Mouse (Mus musculus): Measurements from ENCODE around the gene Mkln1.

Mkln1 gene

DNA sequence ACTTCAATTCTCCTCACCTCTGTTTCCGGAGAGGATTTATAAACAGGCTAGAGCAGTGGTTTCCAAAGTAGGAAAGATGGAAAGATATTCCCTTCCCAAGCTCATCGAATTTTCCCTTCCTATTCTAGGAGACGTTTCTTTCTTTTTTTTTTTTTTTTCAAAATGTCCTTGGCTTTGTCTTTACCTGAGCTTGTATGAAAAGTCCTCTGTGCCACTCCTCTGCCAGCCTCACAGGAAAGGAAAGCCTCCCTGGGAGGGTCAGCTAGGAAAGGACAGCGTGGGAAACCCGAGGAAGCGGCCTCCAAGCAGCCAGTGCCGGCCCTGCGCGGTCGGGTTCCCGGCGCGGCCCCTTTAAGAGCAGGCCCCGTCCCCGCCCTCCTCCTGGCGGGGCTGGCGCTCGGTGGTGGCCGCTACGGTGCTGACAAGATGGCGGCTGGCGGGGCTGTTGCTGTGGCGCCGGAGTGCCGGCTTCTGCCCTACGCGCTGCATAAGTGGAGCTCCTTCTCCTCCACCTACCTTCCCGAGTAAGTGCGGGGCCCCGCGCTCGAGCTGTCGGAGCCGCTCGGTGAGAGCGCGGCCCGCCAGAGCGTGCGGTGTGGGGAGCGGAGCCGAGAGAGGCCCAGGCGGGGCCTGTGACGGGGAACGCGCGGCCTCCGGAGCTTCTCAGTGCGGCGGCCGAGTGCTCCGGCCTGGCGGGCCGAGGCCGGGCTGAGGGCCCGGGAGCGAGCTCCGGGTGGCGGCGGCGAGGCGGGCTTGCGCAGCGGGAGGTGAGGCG, at the start of gene Mkln1:
TSS of gene Mkln1 (plus strand) at position 305 of the 775 bp plus-strand sequence.
- DNase-seq, result peak; percentile 93

DNA sequence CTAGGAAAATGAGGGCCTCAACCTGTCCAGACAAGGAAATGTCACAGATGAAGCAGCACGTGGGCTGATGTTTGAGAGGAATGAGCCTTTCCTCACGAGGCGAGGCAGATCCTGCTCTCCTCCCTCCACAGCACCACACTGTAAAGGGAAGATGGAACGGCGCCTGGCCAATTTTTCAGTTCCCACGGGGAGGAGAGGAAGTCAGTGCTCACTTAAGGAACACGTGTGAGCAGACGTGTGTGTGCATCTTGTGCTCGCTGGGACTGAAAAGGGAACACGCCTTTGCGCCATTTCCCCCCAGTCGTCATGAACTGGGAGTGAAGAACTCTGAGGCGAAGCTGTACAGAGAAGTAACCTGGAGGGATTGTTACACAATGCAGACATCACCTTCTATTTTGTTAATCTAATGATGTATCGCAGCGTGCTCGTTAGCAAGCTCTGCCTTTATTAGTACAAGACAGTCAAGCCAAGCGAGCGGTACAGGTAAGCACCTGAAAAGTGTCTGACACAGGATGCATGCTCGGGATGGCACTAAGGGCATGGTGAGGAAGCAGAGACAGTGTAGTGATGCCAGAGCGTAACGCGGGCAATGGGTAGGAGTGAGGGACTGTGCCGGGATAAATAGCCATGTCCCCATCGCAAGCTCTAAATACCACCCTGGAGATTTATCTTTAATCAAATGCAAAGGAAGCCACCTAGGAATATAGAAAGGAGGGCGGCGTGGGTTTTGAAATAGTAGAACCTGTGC, 41.9 kb upstream of the Mkln1 start:
- DNase-seq, result no peak

DNA sequence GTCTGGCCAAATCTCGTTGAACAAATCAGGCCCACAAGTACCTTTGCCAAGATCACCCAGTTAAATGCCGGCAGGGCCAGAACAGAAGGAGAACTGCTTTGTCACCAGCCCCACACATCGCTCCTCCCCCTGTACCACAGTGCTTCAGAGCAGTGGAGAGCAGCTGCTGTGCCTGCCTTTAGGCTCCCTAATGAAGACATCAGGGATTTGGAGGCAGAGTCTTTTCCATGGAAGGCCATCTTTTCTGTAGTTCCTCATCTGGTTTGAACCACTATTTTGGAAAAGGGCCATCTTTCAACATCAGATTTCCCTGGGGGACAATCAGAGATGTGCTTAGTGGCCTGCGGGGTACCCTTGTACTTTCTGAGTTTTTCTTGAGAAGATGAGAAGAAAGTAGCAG, 41.2 kb upstream of the Mkln1 start:
- peak; percentile 53 for DNase-seq

DNA sequence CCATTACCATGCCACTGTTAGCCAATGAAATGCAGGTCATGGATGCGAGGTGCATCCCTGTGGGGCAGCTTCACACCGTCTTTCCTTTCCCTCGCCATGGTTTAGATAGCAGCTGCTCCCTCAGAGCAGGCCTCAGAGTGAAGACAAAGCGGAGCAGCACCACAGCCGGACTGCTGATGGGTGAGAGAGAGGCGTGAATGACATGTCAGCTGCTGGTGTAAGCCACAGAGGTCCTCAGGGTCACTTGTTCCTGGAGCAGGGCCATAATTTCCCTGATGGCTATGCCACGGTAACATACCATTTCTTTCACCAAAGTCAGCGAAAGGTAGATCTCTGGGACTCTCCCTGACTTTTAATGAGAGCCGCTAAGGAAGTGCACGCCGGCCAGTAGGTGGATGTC, 35.9 kb upstream of the Mkln1 start:
- no peak for DNase-seq

DNA sequence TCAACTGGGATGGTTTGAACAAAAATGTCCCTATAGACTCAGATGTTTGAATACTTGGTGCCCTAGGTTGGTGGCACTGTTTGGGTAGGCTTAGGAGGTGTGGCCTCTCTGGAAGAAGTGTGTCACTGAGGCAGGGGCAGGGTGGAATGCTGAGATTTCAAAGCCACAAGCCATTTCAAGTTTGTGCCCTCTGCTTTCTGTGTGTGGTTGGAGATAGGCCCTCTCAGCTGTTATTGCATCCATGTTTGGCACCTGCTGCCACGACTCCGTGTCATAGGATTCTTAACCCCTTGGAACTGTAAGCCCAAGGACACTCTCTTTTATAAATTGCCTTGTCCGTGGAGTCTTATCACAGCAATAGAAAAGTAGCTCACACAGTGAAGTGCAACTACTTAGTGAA, 34.1 kb upstream of the Mkln1 start:
- no peak for DNase-seq

DNA sequence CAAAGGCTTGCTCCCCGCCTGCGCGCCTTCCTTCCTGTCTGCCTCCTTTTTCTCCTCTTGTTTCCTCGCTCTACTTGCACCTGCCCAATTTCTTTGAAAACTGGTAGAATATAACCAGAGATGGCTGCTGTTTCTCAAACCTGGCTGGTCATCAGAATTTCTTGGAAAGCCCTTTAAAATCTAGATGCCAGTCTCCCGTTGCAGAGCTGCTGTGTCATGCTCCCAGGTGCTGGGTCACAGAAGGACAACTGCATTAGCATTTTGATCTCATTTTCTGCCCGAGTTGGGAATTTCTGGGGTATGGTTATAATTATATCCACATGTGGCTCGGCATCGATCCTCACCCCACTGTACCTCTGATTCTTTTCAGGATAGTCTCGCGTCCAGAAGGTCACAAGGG, 30.6 kb upstream of the Mkln1 start:
- DNase-seq, result no peak

DNA sequence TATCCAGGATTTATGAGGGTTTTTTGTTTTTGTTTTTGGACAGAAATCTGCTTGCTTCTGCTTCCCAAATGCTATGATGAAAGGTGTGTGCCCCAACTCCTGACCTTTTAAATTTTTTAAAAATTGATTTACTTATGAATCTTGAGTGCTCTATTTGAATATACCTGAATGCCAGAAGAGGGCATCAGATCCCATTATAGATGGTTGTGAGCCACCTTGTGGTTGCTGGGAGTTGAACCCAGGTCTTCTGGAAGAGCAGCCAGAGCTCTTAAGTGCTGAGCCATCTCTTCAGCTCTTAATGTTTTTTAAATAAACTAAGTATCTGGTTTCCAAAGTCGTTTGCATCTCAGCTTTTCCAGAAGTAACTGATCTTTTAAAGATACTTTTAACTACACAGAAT, 30.0 kb upstream of the Mkln1 start:
- no peak for DNase-seq

DNA sequence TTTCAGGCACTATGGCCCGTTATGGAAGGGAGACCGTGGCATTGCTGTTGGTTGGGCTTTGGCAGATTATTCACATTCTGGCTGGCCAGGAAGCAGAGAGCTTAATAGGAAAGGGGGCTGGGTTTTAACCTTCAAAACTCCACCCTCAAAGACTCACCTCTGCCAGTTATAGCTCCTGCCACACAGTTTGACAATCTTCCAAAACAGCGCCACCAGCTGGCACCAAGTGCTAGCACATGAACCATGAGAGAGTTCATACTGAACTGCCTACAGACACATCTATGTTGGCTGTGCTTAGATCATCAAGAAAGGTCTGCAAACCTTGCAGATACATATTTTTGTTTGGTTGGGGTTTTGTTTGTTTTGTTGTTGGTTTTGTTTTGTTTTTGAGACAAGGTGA, 28.7 kb upstream of the Mkln1 start:
- peak; percentile 53 for DNase-seq

DNA sequence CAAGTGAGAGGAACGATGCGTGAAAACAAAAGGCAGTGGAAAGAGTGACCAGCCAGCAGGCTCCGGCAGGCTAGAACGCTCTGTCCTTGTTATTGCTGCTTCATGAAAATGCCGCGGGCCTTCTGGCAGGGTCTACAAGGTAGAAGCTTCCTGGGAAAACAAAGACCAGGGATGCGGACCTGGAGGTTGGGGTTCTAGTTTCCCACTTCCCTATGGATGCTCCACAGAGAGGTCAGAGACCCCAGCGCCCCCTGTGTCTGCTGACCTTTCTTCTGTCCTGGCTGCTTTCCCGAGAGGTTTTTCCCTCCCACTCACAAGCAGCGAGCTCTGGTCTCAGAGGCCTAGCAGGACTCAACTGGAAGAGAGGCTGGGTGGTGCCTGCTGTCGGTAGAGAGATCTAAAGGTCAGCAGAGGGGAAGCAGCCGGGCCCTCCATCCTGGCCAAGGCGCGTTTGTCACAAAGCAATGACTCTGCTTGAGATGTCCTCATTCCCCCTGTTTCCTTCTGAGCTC, 27.9 kb upstream of the Mkln1 start:
- DNase-seq, result peak; percentile 62

DNA sequence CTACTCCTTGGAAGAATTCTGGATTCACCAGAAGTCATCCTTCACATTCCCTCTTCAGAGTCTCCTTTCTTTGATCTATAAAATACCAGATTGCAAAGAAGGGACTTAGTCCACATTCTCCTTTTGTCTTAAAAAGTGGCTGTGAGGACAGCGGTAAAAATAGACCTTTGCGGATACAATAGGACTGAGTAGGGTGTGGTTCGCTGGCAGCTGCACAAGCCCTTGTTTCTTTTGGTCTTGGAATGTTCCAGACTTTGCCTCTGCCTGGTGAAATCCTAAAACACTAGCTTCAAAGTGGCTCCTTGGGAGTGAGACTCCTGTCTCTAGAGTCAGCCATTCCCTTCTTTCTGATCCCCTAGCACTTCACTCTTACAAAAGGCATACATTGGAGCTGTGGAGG, 27.4 kb upstream of the Mkln1 start:
- DNase-seq, result peak; percentile 67

DNA sequence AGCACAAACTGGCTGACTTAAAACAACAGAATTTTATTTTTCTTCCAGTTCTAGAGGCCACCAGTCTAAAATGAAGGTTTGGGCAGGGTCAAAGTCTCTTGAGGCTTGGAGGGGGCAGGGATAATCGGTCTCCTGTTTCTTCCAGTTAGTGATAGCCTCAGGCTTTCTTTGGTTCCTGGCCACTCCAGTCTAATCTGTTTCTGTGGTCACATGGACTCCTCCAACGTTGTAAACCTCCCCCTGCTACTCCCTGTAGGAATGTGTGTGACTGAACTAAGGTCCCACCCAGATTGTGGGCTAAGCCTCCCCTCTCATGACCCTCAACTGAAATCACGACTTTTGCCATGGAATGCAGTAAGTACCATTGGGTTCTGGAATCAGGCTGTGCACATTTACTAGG, 25.9 kb upstream of the Mkln1 start:
- DNase-seq, result no peak

DNA sequence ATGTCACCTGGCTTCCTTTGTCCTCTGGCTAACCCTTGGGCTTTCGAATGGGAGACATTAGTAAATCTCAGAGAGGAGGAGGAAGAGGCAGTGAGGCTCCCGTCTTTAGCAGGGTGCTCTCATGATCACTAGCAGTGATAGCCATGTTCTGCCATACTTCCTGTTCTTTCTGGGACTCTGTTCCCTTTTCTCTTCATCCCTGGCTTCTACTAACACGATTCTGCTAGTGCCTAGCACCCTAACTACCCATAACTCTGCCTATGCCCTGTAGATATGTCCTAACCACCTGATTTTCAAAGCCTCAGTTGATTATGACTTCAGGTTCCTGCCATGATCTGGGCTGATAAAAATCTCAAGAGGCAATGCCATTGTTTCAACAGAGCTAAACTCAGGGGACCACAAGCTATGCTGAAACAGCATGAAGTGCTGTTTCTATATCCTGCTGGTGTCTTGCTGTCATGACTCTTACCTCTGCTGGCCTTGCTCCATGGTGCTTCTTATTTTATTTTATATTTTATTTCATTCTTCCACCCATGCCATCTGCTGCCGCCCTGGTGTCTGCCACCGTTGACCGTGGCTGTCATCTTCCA, 25.4 kb upstream of the Mkln1 start:
- no peak for DNase-seq

DNA sequence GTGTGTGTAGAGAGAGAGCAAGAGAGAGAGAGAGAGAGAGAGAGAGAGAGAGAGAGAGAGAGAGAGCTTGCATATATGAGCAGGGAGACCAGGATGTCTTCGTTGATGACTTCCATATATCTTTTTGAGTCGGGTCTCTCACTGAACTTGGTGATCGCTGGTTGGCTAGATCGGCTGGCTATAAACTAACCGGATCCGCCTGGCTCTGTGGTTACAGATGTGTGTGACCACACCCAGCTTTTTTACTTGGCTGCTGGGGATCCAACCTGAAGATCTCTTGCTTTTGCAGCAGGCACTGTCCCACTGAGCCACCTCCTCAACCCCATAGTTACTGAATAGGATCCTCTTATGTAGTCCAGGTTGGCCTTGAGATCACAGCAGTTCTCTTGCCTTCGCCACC, 15.5 kb upstream of the Mkln1 start:
- DNase-seq, result no peak

DNA sequence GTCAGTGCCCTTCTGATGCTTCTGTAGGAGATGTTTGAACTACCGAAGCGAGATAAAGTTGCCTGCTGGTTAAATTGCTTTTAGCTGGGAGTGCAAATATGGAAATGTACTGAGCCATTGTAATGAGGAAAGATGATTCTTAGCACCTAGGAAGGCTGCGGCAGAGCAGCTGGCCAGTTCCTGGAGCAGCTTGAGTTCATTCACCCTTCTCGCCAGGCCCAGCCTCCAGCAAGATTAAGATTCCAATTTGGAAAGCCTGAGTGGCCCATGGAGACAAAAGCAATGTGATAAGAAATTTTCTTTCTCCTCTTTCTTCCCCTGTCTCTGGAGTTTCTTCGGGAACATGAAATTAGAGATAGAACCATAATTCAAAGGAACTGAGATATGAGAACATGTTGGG, 13.7 kb upstream of the Mkln1 start:
- DNase-seq, result no peak

DNA sequence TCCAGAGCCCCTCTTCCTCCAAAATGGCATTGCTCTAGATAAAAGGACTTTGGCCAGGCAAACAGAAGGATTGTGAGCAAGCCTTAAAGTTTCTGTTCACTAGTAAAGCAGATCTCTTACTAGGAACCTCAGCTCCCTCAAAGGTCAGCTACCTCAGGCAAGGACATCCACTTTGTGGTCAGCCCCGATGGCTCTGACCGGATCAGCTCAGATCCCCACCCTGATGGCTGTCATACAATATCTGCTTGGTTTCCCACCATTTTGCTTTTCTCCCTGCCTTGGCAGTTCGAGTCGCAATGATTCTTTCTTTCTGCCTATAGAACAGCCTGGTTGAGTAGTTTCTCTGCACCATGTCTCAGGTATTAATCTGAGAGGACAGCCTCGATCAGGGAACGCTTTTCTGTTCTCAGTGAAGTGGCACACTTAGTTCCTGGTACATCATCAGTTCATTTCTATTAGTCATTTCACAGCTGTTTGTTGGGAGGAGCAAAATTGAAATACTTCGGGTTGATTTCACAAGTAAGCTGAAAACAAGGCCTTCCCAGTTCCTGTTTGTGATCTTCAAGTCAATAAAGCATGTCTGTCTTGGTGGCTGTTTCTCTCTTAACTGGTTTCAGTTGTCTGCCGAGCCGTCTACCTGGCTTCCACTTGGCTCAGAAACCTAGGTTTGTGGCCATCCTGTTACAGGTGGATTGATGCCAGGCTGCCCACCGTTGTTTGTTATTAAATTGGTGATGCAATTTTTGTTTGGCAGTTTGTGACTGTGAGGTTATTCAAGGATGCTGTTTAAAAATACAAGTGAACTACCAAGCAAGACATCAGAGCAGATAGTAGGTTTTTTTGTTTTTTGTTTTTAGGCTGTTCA, 13.0 kb upstream of the Mkln1 start:
- no peak for DNase-seq

DNA sequence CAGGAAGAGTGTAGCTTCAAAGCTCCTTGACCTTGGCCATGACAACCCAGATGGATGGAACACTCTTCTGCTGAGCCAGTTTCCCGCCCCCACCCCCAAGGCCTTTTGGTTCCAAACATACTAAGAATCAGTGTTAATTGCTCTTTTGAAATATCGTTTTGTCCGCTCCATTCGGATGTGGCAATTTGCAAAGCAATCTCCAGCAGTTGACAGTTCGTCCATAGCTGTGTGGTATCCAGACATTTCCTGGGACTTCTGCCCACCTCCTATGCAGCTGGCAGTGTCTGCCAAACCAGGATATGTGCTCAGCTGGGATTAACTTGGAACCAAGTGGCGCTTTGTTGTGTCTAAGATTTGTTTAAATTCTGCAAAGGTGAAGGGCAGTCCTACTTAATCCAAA, 8.8 kb upstream of the Mkln1 start:
- DNase-seq, result peak; percentile 20

DNA sequence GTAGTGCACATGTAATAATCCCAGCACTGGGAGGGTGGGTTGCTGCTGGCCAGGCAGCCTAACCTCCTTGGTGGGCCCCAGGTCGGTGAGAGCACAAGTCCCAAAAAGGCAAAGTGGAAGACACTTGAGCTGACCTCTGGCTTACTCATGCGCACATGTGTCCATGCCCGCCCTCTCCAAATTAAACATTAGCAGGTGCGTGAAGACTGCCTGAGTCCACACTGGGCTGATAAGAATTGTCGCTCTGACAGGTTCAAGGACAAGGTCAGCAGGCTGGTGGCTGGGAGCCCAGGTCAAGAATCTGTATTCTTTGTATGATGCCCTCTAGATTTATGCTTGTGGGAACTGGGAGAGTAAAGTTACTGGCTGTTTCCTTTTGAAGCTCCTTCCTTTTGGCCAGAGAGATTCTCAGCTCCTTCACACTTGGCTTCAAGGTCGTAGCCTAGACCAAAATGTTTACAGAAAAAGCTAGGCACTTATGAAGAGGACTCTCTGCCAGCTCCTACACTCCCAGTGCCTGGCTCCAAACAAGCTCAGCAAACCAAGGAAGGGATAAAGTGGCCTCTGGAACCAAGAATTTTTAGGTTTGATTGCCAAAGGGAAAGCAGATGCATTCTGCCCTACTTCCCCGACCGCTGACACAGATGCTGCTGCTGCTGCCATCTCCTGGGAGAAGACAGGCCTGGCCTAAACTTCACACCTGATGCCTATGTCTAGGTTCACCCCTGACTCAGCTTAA, 8.1 kb upstream of the Mkln1 start:
- DNase-seq, result peak; percentile 60

DNA sequence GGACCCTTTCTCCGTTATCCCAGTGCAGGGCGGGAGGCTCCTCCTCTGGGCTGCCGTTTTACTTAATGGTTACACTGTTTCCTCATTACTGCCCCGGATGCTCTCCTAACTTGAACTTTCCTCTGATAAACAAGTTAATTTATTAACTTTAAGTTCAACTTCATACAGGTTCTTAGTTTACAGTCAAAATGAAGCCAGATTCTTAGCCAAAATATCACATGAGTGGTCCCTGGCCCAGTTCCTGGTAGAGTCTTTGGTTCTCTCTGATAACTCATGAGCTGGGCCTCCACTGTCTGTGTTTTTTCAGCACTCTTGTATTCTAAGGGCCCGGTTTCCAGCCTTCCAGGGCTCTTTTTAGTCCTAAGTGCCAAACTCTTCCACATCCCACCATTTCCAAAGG, 5.7 kb upstream of the Mkln1 start:
- no peak for DNase-seq

DNA sequence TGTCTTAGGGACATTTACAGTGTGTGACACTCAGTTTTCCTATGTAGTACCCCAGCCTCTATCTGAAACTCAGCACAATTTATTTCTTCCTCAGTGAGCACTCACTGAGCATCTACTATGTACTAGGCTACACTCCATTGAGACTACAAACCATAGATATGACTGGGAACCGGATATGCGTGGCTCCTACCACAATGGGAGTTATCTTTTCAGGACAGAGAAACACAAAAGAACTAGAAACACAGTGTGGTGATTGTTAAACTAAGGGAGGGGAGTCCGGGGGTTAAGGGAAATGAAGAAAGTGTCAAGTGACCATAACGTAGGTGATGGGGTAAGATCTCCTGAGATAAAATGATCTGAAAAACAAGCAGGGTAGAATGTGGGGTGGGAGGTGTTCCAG, 2.4 kb upstream of the Mkln1 start:
- DNase-seq, result no peak

DNA sequence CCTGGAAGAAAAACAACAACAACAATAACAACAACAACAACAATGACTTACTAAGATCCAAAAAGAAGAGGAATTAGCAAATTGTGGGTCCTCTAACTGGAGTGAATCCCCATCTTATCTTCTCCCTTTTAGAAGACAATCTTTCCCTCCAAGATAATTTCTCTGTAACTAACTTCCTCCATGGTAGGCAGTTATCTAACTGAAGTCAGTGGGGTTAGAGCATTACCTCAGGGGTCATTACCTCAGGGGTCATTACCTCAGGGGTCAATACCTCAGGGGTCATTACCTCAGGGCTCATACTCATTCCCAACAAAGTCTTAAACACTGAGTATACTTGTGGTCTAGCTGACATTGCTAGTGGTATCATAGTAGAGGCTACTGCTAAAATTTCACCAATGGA, 1.2 kb upstream of the Mkln1 start:
- no peak for DNase-seq

DNA sequence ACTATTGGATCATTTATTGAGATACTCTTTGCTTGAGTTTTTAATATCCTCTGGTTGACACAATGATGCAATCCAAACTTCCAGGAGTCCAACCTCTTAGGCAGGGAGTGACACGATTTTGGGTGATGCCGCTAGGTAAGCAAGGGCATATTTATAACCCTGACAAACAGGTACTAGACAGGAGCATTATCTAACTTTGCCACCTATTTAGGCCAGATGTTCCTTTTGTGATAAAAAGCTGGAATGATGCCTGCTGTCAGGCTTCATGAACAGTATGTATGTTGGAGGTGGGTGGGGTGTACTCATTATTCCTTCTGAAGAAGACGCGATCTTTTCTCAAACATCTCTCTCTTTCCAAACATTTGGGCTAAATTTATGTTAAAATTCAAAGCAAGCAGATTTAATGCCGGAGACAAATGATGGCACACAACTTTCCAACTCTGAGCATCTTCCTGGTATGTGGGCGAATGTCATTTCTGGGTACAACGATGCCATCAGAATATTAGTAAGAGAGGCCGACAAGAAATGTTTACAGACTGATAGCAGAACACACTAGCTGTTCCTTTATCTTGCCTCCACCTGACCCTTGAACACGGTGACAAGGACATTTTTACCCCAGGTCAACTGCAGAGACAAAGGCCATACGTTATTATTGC, 632 bp upstream of the Mkln1 start:
- DNase-seq, result no peak

DNA sequence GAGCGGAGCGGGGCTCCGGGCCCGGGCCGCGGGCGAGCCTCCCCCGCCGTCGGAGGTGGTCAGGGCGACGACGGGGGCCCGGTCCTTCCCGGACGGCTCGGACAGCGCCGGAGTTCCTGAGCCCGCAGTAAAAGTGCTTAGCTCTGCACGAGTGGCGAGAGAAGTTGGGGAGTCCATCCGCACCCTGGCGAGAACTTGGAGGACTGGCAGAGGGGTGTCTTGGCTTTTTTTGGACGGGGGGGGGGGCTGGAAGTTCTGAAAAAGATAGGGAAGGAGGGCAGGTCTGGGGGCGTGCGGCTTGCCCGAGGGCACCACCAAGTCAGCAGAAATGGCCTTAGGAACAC, 643 bp downstream of the Mkln1 start:
- DNase-seq, result no peak

Data from lung, postnatal 10 days (tissue).